ENCODE assay signal across 8 mouse cellular contexts in the genomic region with DNA sequence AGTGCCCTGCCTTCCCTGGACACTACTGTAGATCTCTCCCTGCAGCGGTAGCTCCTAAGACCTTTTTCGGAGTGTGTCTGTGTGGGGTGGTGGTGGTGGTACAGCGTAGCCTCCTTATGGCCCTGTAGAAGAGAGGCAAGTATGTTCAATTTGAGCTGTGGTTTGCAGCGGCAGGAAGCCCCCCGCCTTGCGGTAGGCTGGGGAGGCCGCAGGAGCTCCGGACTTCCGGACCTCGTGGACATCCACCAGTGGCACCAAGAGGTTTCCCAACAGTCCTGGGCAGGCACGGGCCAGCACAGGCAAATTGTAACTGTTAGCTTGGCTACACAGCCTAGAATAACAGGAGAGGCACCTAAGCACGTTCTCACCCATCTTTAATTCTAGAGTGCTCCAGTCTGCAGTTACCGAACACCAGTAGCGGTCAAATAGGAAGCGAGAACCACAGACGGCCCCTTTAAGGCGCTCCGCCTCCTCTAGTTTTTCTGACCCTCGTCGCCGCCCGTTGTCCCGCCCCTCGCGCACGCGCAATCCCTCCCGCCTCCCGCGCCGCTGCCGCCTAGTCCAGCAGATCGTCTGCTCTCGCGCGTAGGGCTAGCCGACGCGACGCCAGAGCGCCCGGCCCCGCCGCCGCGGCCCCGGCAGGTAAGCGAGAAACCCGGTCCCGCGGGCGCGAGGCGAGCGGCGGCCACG. TPM values are rescaled to one million over a fixed set of nuclear protein-coding genes. Genes with fewer than 3 reads are reported as not detected.
DNase-seq lines count a peak whose midpoint lies in the region; ATAC-seq and TF ChIP-seq lines count a peak whose summit lies in the region.

Gene Wdr5 (plus strand): TSS at position 519 of the 690 bp plus-strand sequence.

- peak; percentile 96 for DNase-seq in 3134 (ENCODE audit: extremely low read depth, insufficient read length, low spot score)
- DNase-seq in adrenal gland, postnatal 36 days: peak; percentile 98 to 99
- peak; percentile 96 to 100 for DNase-seq in heart, adult 18-20 months
- DNase-seq in kidney, adult 2 months: peak; percentile 97
- peak; percentile 79 to 96 for DNase-seq in spleen, adult 2 months (ENCODE audit: low read depth in 1 of 2, low spot score in 2 of 2)

- ATAC-seq in embryonic facial prominence, embryonic 13.5 days (ENCODE audit: insufficient number of reproducible peaks, insufficient read depth, low FRiP score, low TSS enrichment, low read depth): peak; percentile 89
- peak; percentile 90 for ATAC-seq in limb, embryonic 12.5 days (ENCODE audit: insufficient number of reproducible peaks, insufficient read depth, low FRiP score, low TSS enrichment, low read depth)
- peak; percentile 94 for ATAC-seq in midbrain, embryonic 15.5 days (replicated peaks)

- under 1% methylated on average over 57 of the region's 57 CpGs for WGBS in embryonic facial prominence, embryonic 13.5 days
- WGBS in kidney, adult 2 months: under 1% methylated on average over 57 of the region's 57 CpGs
- WGBS in limb, embryonic 12.5 days: 1% methylated on average over 55 of the region's 57 CpGs
- under 1% methylated on average over 57 of the region's 57 CpGs for WGBS in midbrain, embryonic 15.5 days
- WGBS in spleen, adult 2 months: under 1% methylated on average over 57 of the region's 57 CpGs

- TF ChIP-seq CTCF in kidney, adult 2 months (conservative IDR thresholded peaks at IDR 0.05; ENCODE audit: insufficient read depth, insufficient read length, low read depth, low read length): peak; percentile 50
- no peak for TF ChIP-seq CTCF in spleen, adult 2 months (IDR thresholded peaks at IDR 0.05; ENCODE audit: extremely low read depth, insufficient read depth, insufficient read length, insufficient replicate concordance)

- peak within 1 kb of the TSS; percentile 85 for H3K4me3 ChIP-seq in embryonic facial prominence, embryonic 13.5 days
- H3K4me3 ChIP-seq in kidney, adult 2 months (ENCODE audit: insufficient read depth, low read depth, low read length): peak within 1 kb of the TSS; percentile 88
- H3K4me3 ChIP-seq in limb, embryonic 12.5 days (replicated peaks): peak within 1 kb of the TSS; percentile 88
- H3K4me3 ChIP-seq in midbrain, embryonic 15.5 days: peak within 1 kb of the TSS; percentile 97
- H3K4me3 ChIP-seq in spleen, adult 2 months (ENCODE audit: extremely low read depth, insufficient read depth, insufficient read length): peak within 1 kb of the TSS; percentile 73

- H3K4me2 ChIP-seq in embryonic facial prominence, embryonic 13.5 days: peak within 1 kb of the TSS; percentile 97
- peak within 1 kb of the TSS; percentile 84 for H3K4me2 ChIP-seq in limb, embryonic 12.5 days
- peak within 1 kb of the TSS; percentile 95 for H3K4me2 ChIP-seq in midbrain, embryonic 15.5 days

- peaks cover 18% of the 10 kb centered on the region for H3K36me3 ChIP-seq in embryonic facial prominence, embryonic 13.5 days
- no peaks in the 10 kb centered on the region; the same call in 1 of the 2 replicates for H3K36me3 ChIP-seq in kidney, adult 2 months (ENCODE audit: control insufficient read depth, insufficient read depth, low read length)
- H3K36me3 ChIP-seq in limb, embryonic 12.5 days: peaks cover 16% of the 10 kb centered on the region
- H3K36me3 ChIP-seq in midbrain, embryonic 15.5 days (replicated peaks): peaks cover 4% of the 10 kb centered on the region
- H3K36me3 ChIP-seq in spleen, adult 2 months (ENCODE audit: control insufficient read depth, insufficient read depth, low read length): peaks cover 6% of the 10 kb centered on the region

- TF ChIP-seq POLR2A in kidney, adult 2 months (IDR thresholded peaks at IDR 0.05; ENCODE audit: low read depth, low read length): no peak
- TF ChIP-seq POLR2A in spleen, adult 2 months (IDR thresholded peaks at IDR 0.05; ENCODE audit: low read depth, low read length): peak; percentile 17; the same call in 1 of the 2 replicates

- no peaks in the 10 kb centered on the region for H3K27me3 ChIP-seq in embryonic facial prominence, embryonic 13.5 days
- no peaks in the 10 kb centered on the region for H3K27me3 ChIP-seq in kidney, adult 2 months (replicated peaks; ENCODE audit: control insufficient read depth, insufficient read depth, low read length)
- H3K27me3 ChIP-seq in limb, embryonic 12.5 days: no peaks in the 10 kb centered on the region
- no peaks in the 10 kb centered on the region for H3K27me3 ChIP-seq in midbrain, embryonic 15.5 days (replicated peaks)
- H3K27me3 ChIP-seq in spleen, adult 2 months (ENCODE audit: control insufficient read depth, insufficient read depth, low read length): no peaks in the 10 kb centered on the region

- H3K9ac ChIP-seq in embryonic facial prominence, embryonic 13.5 days: peak within 1 kb of the TSS; percentile 97
- H3K9ac ChIP-seq in limb, embryonic 12.5 days (replicated peaks): peak within 1 kb of the TSS; percentile 96
- H3K9ac ChIP-seq in midbrain, embryonic 15.5 days: peak within 1 kb of the TSS; percentile 94

- H3K9me3 ChIP-seq in embryonic facial prominence, embryonic 13.5 days: peaks cover 6% of the 10 kb centered on the region; the same call in 1 of the 2 replicates
- H3K9me3 ChIP-seq in limb, embryonic 12.5 days: 0 out of 2 replicates have a peak, but pooled peaks cover 4% of the 10 kb centered on the region
- no peaks in the 10 kb centered on the region for H3K9me3 ChIP-seq in midbrain, embryonic 15.5 days

- peak within 1 kb of the TSS; percentile 93 for H3K27ac ChIP-seq in embryonic facial prominence, embryonic 13.5 days
- peak within 1 kb of the TSS; percentile 91 for H3K27ac ChIP-seq in kidney, adult 2 months (ENCODE audit: insufficient read depth, low read depth, low read length)
- H3K27ac ChIP-seq in limb, embryonic 12.5 days: peak within 1 kb of the TSS; percentile 89
- peak within 1 kb of the TSS; percentile 91 for H3K27ac ChIP-seq in midbrain, embryonic 15.5 days
- H3K27ac ChIP-seq in spleen, adult 2 months (ENCODE audit: insufficient read depth, low read length): peak within 1 kb of the TSS; percentile 85

- peaks cover 29% of the 10 kb centered on the region for H3K4me1 ChIP-seq in embryonic facial prominence, embryonic 13.5 days
- peaks cover 20% of the 10 kb centered on the region for H3K4me1 ChIP-seq in kidney, adult 2 months (ENCODE audit: control insufficient read depth, insufficient read depth, low read length)
- H3K4me1 ChIP-seq in limb, embryonic 12.5 days (replicated peaks): peaks cover 30% of the 10 kb centered on the region
- H3K4me1 ChIP-seq in midbrain, embryonic 15.5 days: peaks cover 32% of the 10 kb centered on the region
- H3K4me1 ChIP-seq in spleen, adult 2 months (ENCODE audit: control insufficient read depth, insufficient read depth, insufficient read length): peaks cover 7% of the 10 kb centered on the region; the same call in 1 of the 2 replicates

RNA-seq across cellular contexts. Expression of gene Wdr5, which starts in this region (rescaled TPM):
- 10 to 100 TPM; 32.9 to 37.2 TPM for total RNA-seq in adrenal gland, postnatal 36 days (2021)
- polyA plus RNA-seq in embryonic facial prominence, embryonic 13.5 days (2015; fragmentation: Nextera tagmentation; extraction: Ambion mirVana): 57.4 and 57.9 TPM in 2 replicates
- 10 to 100 TPM; 23.5 to 26.5 TPM for total RNA-seq in heart, adult 18-20 months (2021)
- 28.7 and 29.7 TPM in 2 replicates for polyA plus RNA-seq in kidney, adult 2 months (2012; rRNA removed)
- polyA plus RNA-seq in limb, embryonic 12.5 days (2016; fragmentation: Nextera tagmentation; extraction: Ambion mirVana): 72.1 and 73.5 TPM in 2 replicates
- polyA plus RNA-seq in midbrain, embryonic 15.5 days (2015; fragmentation: Nextera tagmentation; extraction: Ambion mirVana): 48.2 and 51.3 TPM in 2 replicates
- 17.3 and 23.7 TPM in 2 replicates for polyA plus RNA-seq in spleen, adult 2 months (2012; rRNA removed)

Comparison
In these comparisons a context has a peak if more than half of its experiments do, and no peak if none do; other contexts are left out.
1. Peak in every context shown above with its lines: DNase-seq, ATAC-seq, H3K4me3 ChIP-seq and H3K27ac ChIP-seq.